Mouse (Mus musculus): ENCODE data around the gene Actl6b. TPM values are rescaled to one million over a fixed set of nuclear protein-coding genes. Genes with fewer than 3 reads are reported as not detected.
A peak's percentile ranks its signal among the peaks of the same experiment; 100 is the strongest.

The Actl6b gene
- total and polyA plus RNA-seq, 3 experiments = 0.15 TPM; not detected in 2

DNA sequence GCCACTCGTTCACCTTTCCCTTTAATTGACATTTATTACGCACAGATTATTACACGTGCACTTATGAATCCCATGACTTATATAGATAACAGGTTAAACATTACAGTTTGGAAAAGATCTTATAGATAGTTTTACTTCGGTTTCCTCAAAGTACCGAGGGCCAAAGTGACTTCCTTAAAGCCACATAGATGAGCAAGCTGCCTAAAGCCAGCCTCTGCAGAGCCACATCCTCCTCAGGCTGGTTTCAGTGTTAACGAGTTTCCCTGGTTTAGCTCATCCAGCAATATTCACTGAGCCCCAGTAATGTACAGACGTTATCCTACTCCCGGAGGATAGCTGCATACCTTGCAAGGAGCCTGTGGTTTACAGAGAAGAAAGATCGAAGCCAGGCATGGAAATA lies 18.0 kb upstream of the Actl6b start:
- Histone ChIP-seq H3K36me3 (ENCODE audit: control insufficient read depth in 1 of 2, insufficient read depth in 2 of 2, low read length in 2 of 2) (peaks cover 0 to 6% of the 10 kb centered on the region in 2 experiments; a peak in 2 of 4 replicates), H3K27ac (ENCODE audit: control insufficient read depth, low read depth, low read length) (no peak overlapping the region), H3K79me2 (ENCODE audit: control insufficient read depth, insufficient read depth, low read length, poor library complexity) (peaks cover 25% of the 10 kb centered on the region), H3K4me3 (ENCODE audit: control insufficient read depth in 1 of 2, insufficient read depth in 1 of 2, low read depth in 2 of 2, low read length in 2 of 2) (peak overlapping the region in 1 of 2 experiments; percentile 48; a peak in 1 of 4 replicates), H3K27me3 (ENCODE audit: control insufficient read depth in 1 of 2, insufficient read depth in 2 of 2, low read length in 2 of 2) (no peaks in the 10 kb centered on the region), H3K9me3 (replicated peaks; ENCODE audit: insufficient read depth, low read length) (no peaks in the 10 kb centered on the region), H3K4me1 (ENCODE audit: control insufficient read depth in 1 of 2, insufficient read depth in 2 of 2, low read length in 2 of 2) (peaks cover 4 to 5% of the 10 kb centered on the region in 2 experiments; a peak in 1 of 4 replicates), H3K9ac (ENCODE audit: control insufficient read depth, low read depth, low read length, poor library complexity, severe bottlenecking) (no peak overlapping the region)
- TF ChIP-seq GABPA (IDR thresholded peaks at IDR 0.05; ENCODE audit: low read depth, low read length) (no peak), POLR2AphosphoS5 (IDR thresholded peaks at IDR 0.05; ENCODE audit: borderline replicate concordance, low read depth, low read length) (no peak), BHLHE40 (IDR thresholded peaks at IDR 0.05; ENCODE audit: borderline replicate concordance, low read depth, low read length) (peak; percentile 27; the same call in 1 of the 2 replicates), POLR2A (IDR thresholded peaks at IDR 0.05; ENCODE audit: control insufficient read depth in 1 of 2, insufficient read depth in 1 of 2, low read depth in 1 of 2, low read length in 2 of 2, poor library complexity in 1 of 2) (no peak)
- peak; percentile 50 for DNase-seq (ENCODE audit: low read depth, low spot score)

GRCm38 (mm10) chr5:137537461-137537860 lies 15.9 kb upstream of the Actl6b start:
- Histone ChIP-seq H3K79me2 (ENCODE audit: control insufficient read depth, insufficient read depth, low read length, poor library complexity) (peaks cover 6% of the 10 kb centered on the region), H3K27ac (ENCODE audit: control insufficient read depth, low read depth, low read length) (no peak overlapping the region), H3K4me1 (ENCODE audit: control insufficient read depth in 1 of 2, insufficient read depth in 2 of 2, low read length in 2 of 2) (peaks cover 4 to 5% of the 10 kb centered on the region in 2 experiments; a peak in 1 of 4 replicates), H3K9me3 (replicated peaks; ENCODE audit: insufficient read depth, low read length) (no peaks in the 10 kb centered on the region), H3K9ac (ENCODE audit: control insufficient read depth, low read depth, low read length, poor library complexity, severe bottlenecking) (no peak overlapping the region), H3K27me3 (ENCODE audit: control insufficient read depth in 1 of 2, insufficient read depth in 2 of 2, low read length in 2 of 2) (no peaks in the 10 kb centered on the region), H3K4me3 (ENCODE audit: control insufficient read depth in 1 of 2, insufficient read depth in 1 of 2, low read depth in 2 of 2, low read length in 2 of 2) (no peak overlapping the region), H3K36me3 (ENCODE audit: control insufficient read depth in 1 of 2, insufficient read depth in 2 of 2, low read length in 2 of 2) (peaks cover 0 to 3% of the 10 kb centered on the region in 2 experiments; a peak in 1 of 4 replicates)
- no peak for DNase-seq (ENCODE audit: low read depth, low spot score)
- 0 out of 2 replicates have a peak, but pooled peaks have one; percentile 19 for TF ChIP-seq GATA1 (IDR thresholded peaks at IDR 0.05; ENCODE audit: low read depth, low read length)
- no peak for TF ChIP-seq SIN3A (IDR thresholded peaks at IDR 0.05; ENCODE audit: low read length)
- TF ChIP-seq RCOR1 (IDR thresholded peaks at IDR 0.05; ENCODE audit: low read depth, low read length) = no peak

- Histone ChIP-seq H3K9ac (ENCODE audit: control insufficient read depth, low read depth, low read length, poor library complexity, severe bottlenecking) (no peak overlapping the region), H3K4me1 (ENCODE audit: control insufficient read depth in 1 of 2, insufficient read depth in 2 of 2, low read length in 2 of 2) (peaks cover 4 to 5% of the 10 kb centered on the region in 2 experiments; a peak in 1 of 4 replicates), H3K27me3 (ENCODE audit: control insufficient read depth in 1 of 2, insufficient read depth in 2 of 2, low read length in 2 of 2) (no peaks in the 10 kb centered on the region), H3K27ac (ENCODE audit: control insufficient read depth, low read depth, low read length) (no peak overlapping the region), H3K79me2 (ENCODE audit: control insufficient read depth, insufficient read depth, low read length, poor library complexity) (no peaks in the 10 kb centered on the region), H3K9me3 (replicated peaks; ENCODE audit: insufficient read depth, low read length) (no peaks in the 10 kb centered on the region), H3K36me3 (ENCODE audit: control insufficient read depth in 1 of 2, insufficient read depth in 2 of 2, low read length in 2 of 2) (peaks cover 0 to 3% of the 10 kb centered on the region in 2 experiments; a peak in 1 of 4 replicates), H3K4me3 (ENCODE audit: control insufficient read depth in 1 of 2, insufficient read depth in 1 of 2, low read depth in 2 of 2, low read length in 2 of 2) (no peak overlapping the region)
- no peak for TF ChIP-seq ZMIZ1 (IDR thresholded peaks at IDR 0.05; ENCODE audit: low read depth, low read length)
- DNase-seq (ENCODE audit: low read depth, low spot score) = peak; percentile 44
These were observed 14.0 kb upstream of the Actl6b start for GRCm38 (mm10) chr5:137539291-137539801.

GRCm38 (mm10) chr5:137540991-137541390 lies 12.3 kb upstream of the Actl6b start:
- H3K27ac ChIP-seq (ENCODE audit: control insufficient read depth, low read depth, low read length) = no peak overlapping the region
- H3K27me3 ChIP-seq (ENCODE audit: control insufficient read depth in 1 of 2, insufficient read depth in 2 of 2, low read length in 2 of 2) = no peaks in the 10 kb centered on the region
- H3K9ac ChIP-seq (ENCODE audit: control insufficient read depth, low read depth, low read length, poor library complexity, severe bottlenecking) = no peak overlapping the region
- no peak for TF ChIP-seq TBP (IDR thresholded peaks at IDR 0.05; ENCODE audit: low read depth, low read length)
- no peak for TF ChIP-seq GABPA (IDR thresholded peaks at IDR 0.05; ENCODE audit: low read depth, low read length)
- TF ChIP-seq MEF2A (IDR thresholded peaks at IDR 0.05; ENCODE audit: extremely low read depth, insufficient replicate concordance, low read depth, low read length, poor library complexity, severe bottlenecking) = no peak
- no peaks in the 10 kb centered on the region for H3K79me2 ChIP-seq (ENCODE audit: control insufficient read depth, insufficient read depth, low read length, poor library complexity)
- no peak for DNase-seq (ENCODE audit: low read depth, low spot score)
- H3K36me3 ChIP-seq (ENCODE audit: control insufficient read depth in 1 of 2, insufficient read depth in 2 of 2, low read length in 2 of 2) = no peaks in the 10 kb centered on the region
- H3K9me3 ChIP-seq (replicated peaks; ENCODE audit: insufficient read depth, low read length) = no peaks in the 10 kb centered on the region
- H3K4me1 ChIP-seq (ENCODE audit: control insufficient read depth in 1 of 2, insufficient read depth in 2 of 2, low read length in 2 of 2) = no peaks in the 10 kb centered on the region
- no peak overlapping the region for H3K4me3 ChIP-seq (ENCODE audit: control insufficient read depth in 1 of 2, insufficient read depth in 1 of 2, low read depth in 2 of 2, low read length in 2 of 2)

Data from MEL (cell line).